Mouse (Mus musculus) brain, embryonic 14.5 days (tissue): ENCODE measurements around the gene Trmt10b. TPM values are rescaled to one million over a fixed set of nuclear protein-coding genes. Genes with fewer than 3 reads are reported as not detected.

Experiments
- DNase-seq: peaks from one replicate; pipeline ENCODE4 v3.0.0-alpha.2; 2011; ENCODE audit warnings: low read depth
- CTCF ChIP-seq: fragments of 200-500 bp; IDR thresholded peaks from 2 replicates; pipeline ENCODE4 v1.5.1; 2012; ENCODE audit warnings: inconsistent platforms, mild to moderate bottlenecking, moderate library complexity, borderline replicate concordance; ENCODE audit not compliant: insufficient read depth, insufficient read length; ENCODE audit errors: extremely low read depth
- POLR2A ChIP-seq: fragments of 200-500 bp; IDR thresholded peaks from 2 replicates; pipeline ENCODE4 v1.6.1; 2012; ENCODE audit warnings: mild to moderate bottlenecking, inconsistent platforms, borderline replicate concordance; ENCODE audit not compliant: poor library complexity, insufficient read depth, insufficient read length, severe bottlenecking; ENCODE audit errors: extremely low read depth
- polyA plus RNA-seq: library from polyadenylated mRNA; depleted of rRNA; stranded (reverse); fragments of >200 nt; gene quantifications from 2 replicates; pipeline ENCODE4 v1.2.3, GENCODE M21; 2012

Trmt10b gene
- polyA plus RNA-seq, 1 experiment = 13.6 TPM

- TF ChIP-seq CTCF (peak; percentile 54; the same call in 1 of the 2 replicates), POLR2A (no peak)
- DNase-seq = peak; percentile 47
These were observed 10.6 kb upstream of the Trmt10b start for GRCm38 (mm10) chr4:45286318-45286717.

- no peak for TF ChIP-seq POLR2A
- TF ChIP-seq CTCF = no peak
- DNase-seq = no peak
These were observed 9.0 kb upstream of the Trmt10b start for GRCm38 (mm10) chr4:45287906-45288305.

DNA sequence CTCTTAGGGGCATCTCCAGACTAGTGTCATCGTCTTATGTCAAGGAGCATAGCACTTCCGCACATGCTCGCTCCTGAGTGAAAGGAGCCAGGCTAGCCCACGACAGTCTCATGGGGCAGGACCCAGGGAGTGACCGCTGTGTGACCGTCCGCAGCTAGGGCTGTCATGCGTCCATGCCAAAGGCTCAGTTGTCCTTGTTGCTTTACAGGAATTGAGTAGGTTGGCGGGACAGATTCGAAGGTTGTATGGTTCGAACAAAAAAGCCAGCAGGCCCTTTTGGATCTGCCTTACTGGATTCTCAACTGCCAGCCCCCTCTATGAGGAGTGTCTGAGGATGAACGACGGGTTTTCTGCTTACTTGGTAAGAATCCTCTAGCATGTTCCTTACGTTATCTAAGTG is 8.6 kb downstream of the Trmt10b start:
- no peak for DNase-seq
- TF ChIP-seq CTCF (no peak), POLR2A (no peak)

- DNase-seq = peak; percentile 49
- TF ChIP-seq POLR2A (no peak), CTCF (peak; percentile 64)
These were observed 11.1 kb downstream of the Trmt10b start for GRCm38 (mm10) chr4:45308046-45308445.

DNA sequence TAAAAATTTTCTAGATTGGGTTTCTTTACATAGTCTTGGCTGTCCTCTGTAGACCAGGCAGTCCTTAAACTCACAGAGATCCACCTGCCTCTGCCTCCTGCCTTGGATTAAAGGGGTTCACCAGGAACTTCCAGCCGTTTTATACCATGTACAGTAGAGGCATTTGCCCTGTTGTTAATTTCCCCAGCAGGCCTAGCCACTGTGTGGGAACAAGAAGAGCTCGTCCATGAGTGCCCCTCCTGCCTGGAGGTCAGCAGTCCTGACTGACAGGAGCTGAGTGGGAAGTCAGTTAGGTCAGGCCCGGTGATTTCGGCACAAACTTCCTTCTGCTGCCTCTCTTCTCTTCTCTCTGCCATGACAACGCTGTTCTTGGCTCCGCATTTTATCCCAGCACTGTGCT is 11.7 kb downstream of the Trmt10b start:
- DNase-seq = no peak
- TF ChIP-seq POLR2A = no peak
- TF ChIP-seq CTCF = no peak

DNA sequence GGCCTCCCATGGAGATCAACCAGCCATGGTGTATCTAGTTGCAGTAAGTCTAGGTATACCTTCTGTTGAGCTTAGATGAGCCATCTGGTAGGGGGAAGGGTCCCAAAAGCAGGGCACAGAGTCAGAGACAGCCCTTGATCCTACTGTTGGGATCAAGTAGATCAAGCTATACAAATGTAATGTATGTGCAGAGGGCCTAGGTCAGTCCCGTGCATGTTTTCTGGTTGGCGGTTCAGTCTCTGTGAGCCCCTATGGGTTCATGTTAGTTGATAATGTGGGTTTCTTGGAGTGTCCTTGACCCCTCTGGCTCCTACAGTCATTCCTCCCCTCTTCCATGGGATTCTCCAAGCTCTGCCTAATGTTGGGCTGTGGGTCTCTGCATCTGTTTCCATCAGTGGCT is 14.1 kb downstream of the Trmt10b start:
- TF ChIP-seq POLR2A (no peak), CTCF (no peak)
- no peak for DNase-seq

- TF ChIP-seq POLR2A = peak; percentile 39; the same call in 1 of the 2 replicates
- no peak for TF ChIP-seq CTCF
These were observed 23.4 kb downstream of the Trmt10b start for GRCm38 (mm10) chr4:45320159-45320816.

DNA sequence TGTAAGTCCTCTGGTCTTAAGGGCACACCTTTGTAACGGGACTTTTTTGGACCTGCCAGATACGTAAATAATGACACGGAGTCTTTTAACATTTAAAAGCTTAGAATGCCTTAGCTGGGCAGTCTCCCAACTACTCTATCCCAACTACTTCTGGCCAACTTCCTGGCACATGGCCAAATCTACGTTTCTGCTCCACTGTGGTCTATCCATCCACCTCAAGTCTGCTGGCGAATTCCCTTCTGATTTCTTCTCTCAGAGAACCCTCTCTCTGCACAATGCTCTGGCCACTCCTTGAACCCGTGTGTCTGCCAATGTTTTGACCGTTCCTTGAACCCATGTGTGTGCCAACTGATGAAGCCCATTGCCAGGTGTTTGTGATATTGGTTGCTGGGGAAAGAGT is 34.2 kb downstream of the Trmt10b start:
- TF ChIP-seq POLR2A (no peak), CTCF (no peak)
- peak; percentile 29 for DNase-seq

More at GRCm38 (mm10) chr4:45320159-45320816, 23.4 kb downstream of the Trmt10b start:
- DNase-seq = peak; percentile 91

GRCm38 (mm10) chr4:45332466-45332865 is 35.5 kb downstream of the Trmt10b start:
- DNase-seq = no peak
- no peak for TF ChIP-seq POLR2A
- no peak for TF ChIP-seq CTCF

GRCm38 (mm10) chr4:45341226-45341625 is 44.3 kb downstream of the Trmt10b start:
- DNase-seq = no peak
- TF ChIP-seq CTCF (no peak), POLR2A (no peak)

- TF ChIP-seq POLR2A = peak; percentile 68
- peak; percentile 18; the same call in 1 of the 2 replicates for TF ChIP-seq CTCF
- peak; percentile 97 for DNase-seq
These were observed 44.8 kb downstream of the Trmt10b start, which contains the start of gene Dcaf10 for GRCm38 (mm10) chr4:45341669-45342249. Dcaf10 (plus strand) TSS chr4:45342101.
